Mouse (Mus musculus): ENCODE measurements at regions not wholly inside any gene's neighbourhood (a gene's known extent, or its start where the extent isn't known, plus 50 kb on each side); places are given as distances from the start of the nearest gene placed in this dataset.
A peak's percentile ranks its signal among the peaks of the same experiment; 100 is the strongest.

DNA sequence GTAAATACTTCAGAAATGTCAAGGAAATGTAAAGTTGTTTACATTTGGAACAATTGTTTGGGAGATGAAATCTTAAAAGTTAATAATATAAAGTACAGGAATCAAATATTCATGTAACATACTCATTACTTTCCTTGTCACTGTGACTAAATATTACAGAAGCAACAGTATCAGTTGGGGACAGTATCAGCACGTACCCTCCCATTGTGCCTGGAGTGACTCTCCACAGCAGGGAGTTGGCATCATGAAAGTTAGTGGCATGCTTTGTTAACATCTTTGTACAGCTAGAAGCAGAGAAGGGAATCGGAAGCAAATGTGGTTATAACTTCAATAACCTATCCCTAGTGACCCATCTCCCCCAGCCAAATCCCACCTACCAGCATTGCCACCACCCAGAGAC lies 366.8 kb upstream of the Cd180 start:
- no peak for DNase-seq
- intact Hi-C loops (cut with DNase I) = loop anchor here (10.0 kb wide), 2 partner anchors 332 to 562 kb away; partner anchors contain the start of gene Pik3r1

DNA sequence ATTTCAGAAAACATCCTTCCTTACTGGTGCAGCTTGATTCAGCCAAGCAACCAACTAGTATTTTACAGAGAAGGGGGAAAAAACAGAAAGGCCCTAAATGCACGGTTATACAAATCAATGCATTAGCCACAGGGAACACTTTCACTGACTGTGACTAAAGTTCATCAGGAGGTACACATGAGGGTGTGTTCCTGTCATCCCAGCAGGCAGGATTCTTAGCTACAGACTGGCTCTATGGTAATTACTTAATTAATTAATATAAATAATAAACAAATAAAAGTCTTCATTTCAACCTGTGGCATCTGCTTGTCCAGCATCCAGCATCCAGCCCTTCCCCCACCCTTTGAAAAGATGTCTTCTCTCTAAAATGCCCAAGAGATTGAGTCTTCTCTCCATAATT lies 359.7 kb upstream of the Cd180 start:
- intact Hi-C loops (cut with DNase I) = no loop called here
- no peak for DNase-seq

DNA sequence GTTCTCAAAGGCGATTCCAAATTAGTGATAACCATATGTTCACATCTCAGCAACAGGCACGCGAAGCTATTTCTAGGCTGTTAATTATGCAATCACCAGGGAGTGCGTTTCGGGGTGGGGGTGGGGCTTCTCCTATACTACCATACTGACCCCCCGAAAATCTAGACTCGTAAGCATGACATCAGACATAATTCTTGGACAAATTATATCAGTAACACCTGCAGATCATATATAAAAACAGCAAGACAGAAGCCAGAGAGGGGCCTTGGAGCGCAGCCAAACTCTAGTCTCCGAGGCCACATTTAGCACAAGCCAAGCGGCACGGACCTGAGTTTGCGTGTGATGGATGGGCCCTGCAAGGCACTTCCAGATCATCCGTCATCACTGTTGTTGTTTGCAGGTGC lies 359.2 kb upstream of the Cd180 start:
- intact Hi-C loops (cut with DNase I) = no loop called here
- peak; percentile 47 to 48 for DNase-seq

DNA sequence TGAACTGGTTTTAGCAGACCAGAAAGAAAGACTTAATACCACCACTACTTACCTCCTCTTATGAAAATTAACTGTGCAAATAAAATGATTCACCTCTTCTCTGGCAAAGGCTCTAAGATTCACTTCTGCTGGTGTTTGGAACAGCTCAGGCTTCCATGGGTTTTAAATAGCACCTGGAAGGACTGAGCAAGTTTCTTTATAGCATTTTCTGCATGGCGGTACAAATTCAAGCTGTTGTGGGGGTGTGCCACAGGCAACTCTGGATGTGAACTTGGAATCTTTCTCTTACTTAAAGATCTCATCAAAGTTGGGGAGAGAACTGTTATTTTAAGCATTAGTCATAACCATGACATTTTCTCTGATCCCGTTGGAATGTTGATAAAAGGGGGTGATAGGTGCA lies 350.1 kb upstream of the Cd180 start:
- DNase-seq = no peak
- intact Hi-C loops (cut with DNase I) = no loop called here

DNA sequence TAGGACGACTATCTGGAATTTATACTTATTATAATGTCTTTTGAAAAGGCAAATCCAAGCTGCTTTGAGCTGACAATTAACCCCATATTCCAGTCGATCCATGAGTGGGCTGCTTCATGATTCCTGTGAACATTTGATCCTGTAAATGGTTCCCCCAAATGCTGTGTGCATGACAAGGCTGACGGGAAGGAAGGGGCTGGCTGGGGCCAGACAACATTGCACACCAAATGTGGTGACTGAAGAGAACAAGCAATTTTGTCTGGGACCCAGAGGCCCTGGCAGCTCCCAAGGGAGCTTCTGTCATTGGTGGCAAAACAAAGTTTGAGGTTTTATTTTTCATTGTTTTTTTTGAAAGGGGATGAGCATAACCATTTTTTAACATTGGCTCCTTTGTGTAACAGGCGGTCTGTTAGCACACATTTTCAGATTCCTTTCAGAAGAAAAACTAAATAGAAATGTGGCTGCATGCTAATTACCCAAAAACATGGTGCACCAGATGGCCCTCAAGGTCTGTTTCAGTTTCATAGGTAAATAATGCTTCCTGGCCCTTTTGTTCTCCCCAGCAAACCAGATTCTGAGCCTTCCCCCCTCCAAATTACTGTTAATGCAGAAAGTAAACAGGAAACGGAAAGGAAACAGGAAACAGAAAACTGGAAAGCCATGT lies 348.6 kb upstream of the Cd180 start:
- no peak for DNase-seq
- intact Hi-C loops (cut with DNase I) = no loop called here

DNA sequence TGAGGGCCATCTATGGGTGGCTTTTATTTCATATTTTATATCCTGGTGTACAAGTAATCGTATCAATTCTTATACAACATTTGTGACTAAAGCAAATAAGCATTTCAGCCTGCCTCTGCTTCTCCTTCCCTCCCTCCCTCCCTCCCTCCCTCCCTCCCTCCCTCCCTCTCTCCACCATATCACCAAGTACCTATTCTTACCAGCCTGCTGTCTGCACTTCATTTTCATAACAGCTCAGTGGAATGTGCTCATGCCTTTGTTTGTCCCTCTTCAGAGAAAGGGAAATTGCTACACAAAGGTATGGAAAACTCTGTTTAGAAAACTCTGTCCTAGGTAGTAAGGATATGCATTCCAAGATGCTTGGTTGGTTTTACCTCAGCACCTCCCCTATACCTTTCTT lies 343.9 kb upstream of the Cd180 start:
- intact Hi-C loops (cut with DNase I) = no loop called here
- DNase-seq = no peak

DNA sequence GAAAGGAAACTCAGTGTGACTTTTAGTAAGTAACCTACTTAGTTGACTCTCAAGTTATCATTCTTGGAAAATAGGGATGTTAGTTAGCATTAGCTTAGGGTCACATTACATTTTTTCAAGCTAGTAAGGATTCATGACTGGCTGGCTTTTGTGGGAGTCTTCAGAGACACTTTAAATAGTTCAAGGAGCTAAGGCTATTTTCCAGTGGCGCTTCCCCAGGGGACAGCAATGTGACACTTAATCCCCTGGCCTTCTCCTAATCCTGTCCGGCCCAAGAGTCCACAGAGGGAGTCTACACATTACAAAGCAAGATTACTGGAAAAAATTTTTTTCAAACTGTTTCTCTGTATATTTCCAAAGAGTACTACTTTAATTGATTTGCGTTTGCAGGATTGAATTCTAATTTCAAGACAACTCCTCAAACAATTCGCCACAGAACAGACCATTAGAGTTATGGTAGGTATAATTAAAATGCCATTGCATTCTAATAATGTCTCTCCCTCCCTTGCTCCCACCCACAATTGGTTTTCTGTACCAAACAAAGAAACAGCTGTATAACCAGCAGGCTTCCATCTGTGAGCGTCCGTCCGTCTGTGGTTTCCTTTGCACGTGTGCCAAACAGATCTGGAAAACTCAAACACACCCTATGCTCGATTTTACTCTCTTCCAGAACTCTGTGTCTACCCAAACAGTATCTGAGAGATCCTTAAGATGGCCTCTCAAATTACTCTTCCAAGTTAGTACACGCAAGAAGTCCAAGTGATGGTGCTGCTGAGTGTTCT lies 341.1 kb upstream of the Cd180 start:
- intact Hi-C loops (cut with DNase I) = no loop called here
- DNase-seq = peak; percentile 35 to 43

DNA sequence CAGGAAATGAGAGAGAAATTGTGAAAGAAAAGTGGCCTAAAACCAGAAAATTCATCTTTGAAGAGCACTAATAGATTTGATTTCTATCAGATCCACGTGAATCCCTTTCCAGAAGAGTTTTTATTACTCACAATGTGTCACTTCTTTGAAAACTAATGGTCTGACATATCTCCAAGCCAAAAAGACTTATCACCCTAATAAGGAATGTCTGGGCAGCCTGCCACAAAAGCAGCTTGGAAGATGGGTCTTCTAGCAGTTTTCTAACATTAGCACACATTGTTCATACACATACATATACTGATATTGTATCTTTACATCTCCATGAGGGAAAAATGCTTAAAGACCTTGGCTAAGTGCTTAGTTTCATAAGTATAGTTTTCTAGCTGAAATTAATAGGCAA lies 337.8 kb upstream of the Cd180 start:
- intact Hi-C loops (cut with DNase I) = no loop called here
- peak; percentile 60 to 70 for DNase-seq

DNA sequence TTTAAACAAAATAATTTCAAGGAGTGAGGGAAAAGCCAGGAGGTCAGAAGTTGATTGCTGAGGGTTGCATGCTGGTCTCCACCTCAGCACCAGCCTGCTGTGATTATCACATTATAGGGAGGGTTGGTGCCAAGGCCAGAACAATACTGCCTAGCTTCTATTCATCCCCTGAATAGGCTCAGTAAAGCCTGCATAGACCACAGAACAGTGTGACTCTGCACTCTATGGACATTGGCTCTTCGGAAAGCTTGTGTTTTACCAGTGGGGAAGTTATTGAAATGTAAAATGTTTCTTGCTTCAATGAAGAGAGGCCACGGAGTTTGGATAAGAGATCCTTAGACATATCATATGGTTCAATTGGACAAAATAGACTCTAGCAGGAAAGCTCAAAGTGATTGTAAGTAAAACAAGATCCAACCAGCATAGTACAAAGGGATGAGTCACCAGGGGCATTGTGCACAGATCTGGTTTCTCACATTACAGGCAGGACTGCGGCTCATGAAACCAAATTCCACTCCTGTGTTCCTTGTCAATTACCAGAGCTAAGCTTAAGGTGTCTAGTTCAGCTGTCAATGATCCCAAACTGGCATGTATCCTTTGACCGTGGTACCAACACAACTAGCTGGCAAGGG lies 320.8 kb upstream of the Cd180 start:
- DNase-seq = no peak
- intact Hi-C loops (cut with DNase I) = no loop called here

DNA sequence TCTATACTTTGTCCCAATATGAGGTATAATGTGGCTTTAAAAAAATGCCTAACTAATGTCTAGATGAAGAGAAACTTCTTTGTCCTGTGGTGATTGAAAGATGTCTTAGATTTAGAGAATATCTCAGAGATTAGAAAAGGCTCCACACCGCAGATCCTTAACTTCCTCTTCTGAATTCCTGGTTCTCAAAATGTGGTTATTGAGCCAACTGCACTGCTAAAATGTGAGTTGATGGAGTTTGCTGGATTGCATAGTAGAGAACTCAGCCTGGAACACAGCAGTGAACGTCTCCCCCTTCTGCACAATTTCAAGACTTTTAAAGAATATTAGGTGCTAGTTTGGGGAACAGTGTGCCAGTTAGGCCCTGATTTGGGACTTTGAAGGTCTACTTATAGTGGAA lies 312.7 kb upstream of the Cd180 start:
- intact Hi-C loops (cut with DNase I) = no loop called here
- DNase-seq = no peak

DNA sequence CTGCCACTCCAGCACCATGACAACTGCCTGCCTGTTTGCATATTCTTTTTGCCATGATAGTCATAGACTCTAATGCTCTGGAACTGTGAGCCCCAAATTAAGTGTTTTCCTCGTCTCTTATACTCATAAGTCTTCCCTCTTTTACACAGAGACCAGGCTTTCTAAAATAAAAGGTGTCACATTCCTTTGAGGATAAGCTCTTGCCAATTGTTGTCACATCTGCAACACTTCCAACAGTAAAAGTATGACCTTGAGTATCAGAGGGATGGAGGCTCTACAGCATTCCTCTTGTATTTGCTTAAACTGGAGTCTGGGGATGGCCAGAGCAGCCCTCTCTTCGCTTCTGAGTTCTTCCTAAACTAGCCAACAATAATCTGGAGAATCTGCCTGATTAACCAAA lies 301.4 kb upstream of the Cd180 start:
- intact Hi-C loops (cut with DNase I) = no loop called here
- DNase-seq = no peak

DNA sequence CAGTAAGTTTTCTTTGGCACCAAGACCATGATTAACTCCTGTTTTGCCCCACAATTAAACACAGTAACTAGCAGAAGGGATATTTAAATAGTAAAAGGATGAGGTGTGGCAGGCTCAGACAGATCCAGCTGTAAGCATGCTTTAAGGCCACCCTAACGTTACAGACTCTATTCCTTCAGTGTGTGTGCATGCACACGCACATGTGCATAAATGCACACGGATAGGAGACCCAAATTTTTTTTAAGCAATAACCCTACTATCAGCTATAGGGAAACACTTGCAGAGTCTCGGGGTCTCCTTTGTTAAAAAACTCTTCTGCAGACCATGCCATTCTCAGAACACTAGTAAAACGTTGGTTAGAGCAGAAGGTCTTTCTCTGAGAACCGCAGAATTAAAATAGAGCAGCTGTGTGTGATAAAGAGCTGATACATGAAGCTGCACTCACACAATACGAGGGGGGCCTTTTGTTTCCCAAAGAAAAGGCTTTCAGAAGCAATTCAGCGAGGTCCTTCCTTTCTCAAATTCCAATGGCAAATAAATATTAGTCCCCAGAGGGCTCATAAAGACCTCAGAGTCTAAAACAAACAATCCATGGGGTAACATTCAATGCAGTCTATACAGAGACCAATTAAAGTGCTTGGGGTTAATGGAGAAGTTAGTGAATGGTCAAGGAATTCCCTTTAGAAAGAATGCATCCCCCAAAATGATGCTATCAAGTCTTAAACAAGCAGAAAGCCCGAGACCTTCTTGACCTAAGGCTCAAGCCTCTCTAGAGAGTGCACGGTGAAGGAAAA lies 300.3 kb upstream of the Cd180 start:
- DNase-seq = no peak
- intact Hi-C loops (cut with DNase I) = no loop called here

DNA sequence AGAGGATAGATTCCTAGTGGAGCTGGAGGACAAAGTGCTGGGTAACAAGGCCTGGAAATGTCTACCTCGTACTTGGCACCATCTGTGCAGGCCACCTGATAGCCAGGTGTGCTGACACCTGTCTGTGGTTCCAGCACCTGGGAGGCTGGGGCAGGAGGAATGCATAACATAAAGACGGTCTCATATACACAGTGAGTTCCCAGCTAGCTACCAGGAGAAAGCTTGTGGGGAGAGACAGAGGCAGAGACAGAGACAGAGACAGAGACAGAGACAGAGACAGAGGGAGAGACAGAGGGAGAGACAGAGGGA lies 299.7 kb upstream of the Cd180 start:
- intact Hi-C loops (cut with DNase I) = no loop called here
- DNase-seq = no peak

DNA sequence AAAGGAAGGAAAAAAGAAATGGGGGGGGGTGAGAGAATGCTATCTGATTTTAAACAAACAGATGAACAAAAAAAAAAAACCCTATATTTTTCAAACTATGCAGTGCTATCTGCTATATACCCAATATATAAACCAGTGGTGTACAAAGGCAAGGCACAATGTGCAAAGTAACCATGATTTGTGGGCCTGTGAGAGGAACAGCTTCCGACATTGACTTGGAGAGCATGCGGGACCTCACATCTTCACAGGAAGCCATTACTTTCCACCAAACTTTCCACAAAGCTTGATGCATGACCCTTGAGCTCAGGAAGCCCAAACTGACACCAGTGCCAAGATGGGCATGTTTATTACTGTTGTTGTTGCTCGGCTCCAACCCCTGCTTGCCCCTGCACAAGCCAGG lies 299.3 kb upstream of the Cd180 start:
- no peak for DNase-seq
- intact Hi-C loops (cut with DNase I) = no loop called here

DNA sequence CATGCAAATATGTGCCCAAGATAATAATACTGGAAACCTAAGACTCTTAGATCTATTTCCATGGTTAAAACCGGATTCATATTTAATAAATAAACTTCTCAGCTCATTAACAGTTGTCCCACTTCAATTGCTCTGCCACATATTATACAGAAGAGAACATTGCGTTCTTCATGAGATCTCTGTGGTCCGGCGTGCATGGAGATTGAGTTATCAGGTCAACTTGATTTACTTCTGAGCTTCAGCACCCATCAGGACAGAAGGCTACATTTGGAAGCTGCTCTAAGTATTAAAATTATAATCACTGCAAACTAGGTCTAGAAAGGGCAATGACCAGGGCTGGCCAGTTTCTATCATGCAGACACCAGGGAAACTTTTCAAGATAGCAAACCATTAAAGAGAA lies 295.9 kb upstream of the Cd180 start:
- intact Hi-C loops (cut with DNase I) = no loop called here
- no peak for DNase-seq

DNA sequence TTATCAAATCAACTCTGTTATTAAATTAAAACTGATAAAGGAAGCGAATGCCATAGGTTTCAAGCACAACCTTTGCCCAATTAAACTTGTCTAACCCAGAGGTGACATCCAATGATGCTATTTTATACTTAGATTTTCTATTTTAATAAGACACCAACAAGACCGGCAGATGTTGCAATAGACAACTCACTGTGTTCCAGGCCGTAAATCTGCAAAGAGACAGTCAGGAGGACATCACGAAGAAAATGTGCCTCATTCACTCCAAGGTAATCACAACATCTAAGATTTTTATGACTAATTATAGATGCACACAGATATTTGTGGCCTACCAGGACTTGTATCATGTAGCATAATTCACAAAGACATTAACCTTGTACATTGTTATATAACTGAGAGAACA lies 281.5 kb upstream of the Cd180 start:
- intact Hi-C loops (cut with DNase I) = no loop called here

DNA sequence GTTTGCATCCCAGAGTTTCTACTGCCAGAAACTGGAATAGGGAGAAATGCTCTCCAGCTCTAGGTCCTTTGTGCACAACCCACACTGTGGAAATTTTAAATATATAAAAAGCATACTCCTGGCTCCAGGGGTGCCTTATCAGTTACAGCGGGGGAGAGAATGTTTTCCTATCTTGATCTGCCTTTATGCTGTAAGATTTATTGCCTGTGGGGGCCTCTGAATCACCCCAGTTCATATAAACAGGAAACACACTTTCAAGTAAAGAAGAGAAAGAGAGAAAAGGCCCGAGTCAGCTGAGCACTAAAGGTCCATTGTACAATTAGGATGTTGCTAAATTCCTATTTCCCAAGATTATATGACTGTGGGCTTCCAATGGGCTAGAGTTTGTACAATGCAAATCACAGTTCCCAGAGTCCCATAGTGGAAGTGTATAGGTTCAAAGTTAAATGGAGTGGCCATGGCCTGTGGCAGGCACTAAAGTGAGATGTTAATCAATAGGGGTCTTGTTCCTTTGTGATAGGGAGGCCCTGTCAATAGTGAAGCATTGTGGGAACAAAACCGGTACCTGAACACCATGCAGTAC lies 258.9 kb upstream of the Cd180 start:
- DNase-seq = no peak
- intact Hi-C loops (cut with DNase I) = no loop called here

More for the DNA sequence above, 281.5 kb upstream of the Cd180 start:
- DNase-seq = no peak

DNA sequence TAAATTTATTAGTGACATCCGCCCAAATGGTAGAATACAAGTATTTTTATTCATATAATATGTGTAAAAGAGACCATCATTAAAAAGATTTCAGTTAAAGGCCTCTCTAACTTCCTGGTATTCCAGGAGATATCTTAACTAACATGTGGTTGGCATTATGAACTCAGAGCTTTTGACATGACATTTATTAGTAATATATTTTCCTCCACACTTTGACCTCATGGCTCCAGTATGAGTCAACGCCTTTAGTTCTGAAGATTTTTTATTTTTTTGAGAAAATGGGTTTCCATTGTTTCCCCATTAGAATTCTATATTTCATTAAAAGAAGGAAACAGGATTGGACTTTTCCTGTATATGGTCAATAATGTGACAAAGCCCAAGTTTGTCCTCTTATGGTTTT lies 250.7 kb upstream of the Cd180 start:
- DNase-seq = no peak
- intact Hi-C loops (cut with DNase I) = no loop called here

DNA sequence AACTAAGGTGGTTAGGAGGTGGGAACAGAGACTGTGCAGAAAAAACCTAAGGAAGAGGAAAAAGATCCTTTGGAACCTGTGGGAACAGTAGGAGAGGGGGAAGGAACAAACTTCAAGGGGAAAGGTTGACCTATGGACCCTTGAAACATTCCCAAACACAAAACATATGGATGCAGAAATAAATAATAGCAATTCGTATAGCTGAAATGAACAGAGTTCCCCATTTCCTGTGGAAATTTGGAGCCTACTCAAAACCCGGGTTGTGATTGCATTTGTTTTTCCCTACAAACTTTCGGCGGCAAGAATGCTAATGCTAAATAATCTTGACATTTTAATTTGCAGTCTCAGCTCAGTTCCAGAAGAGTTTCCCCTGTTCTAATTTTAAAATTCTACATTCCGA lies 246.0 kb upstream of the Cd180 start:
- intact Hi-C loops (cut with DNase I) = no loop called here
- no peak for DNase-seq

DNA sequence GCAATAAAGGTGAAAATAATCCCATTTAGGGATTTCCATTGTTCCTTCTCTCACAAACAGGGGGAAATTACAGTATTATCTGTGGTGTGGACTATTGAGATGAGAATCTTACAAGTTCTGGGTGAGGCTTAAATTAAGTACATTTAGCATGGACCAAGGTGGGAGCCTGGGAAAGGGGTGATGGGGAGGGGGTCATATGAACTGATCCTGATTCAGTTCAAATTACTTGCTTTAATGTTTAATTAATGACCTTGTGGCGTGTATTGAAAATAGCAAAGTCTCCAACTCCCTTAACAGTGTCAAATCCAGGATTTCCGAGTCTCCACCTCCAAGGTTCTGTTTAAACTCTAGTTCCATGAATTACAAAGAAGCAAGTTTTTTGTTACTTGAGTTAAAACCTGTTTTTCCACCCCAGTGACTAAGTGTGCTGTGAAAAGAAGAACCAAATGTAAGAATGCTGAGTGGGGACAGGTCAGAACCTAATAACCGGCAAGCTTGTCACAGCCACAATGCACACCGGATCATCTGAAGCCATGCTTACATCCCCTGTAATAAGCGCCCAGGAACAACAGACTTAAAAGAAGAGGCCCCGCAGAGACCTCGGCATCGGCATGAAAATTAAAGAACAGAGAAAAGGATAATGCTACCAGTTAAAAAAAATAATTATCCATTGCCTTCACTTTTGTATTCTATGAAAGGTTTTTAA lies 243.8 kb upstream of the Cd180 start:
- no peak for DNase-seq
- intact Hi-C loops (cut with DNase I) = no loop called here

Data from heart, postnatal 14 days (tissue).